Mouse (Mus musculus): ENCODE data around the gene Ceacam19. TPM values are rescaled to one million over a fixed set of nuclear protein-coding genes. Genes with fewer than 3 reads are reported as not detected.
A peak's percentile ranks its signal among the peaks of the same experiment; 100 is the strongest.

The Ceacam19 gene
- polyA plus RNA-seq, 1 experiment from 2014 or later: 0.04 TPM

GRCm38 (mm10) chr7:19923354-19923753 lies 35.6 kb upstream of the Ceacam19 start:
- no peak overlapping the region for H3K27ac ChIP-seq (ENCODE audit: low read length)
- no peak overlapping the region for H3K4me2 ChIP-seq (replicated peaks; ENCODE audit: low read depth, low read length)
- no peak overlapping the region for H3K4me3 ChIP-seq (ENCODE audit: low read depth, low read length)
- H3K27me3 ChIP-seq (replicated peaks; ENCODE audit: insufficient read depth, low read length): no peaks in the 10 kb centered on the region
- no peaks in the 10 kb centered on the region for H3K4me1 ChIP-seq (ENCODE audit: insufficient read depth, low read depth, low read length)
- no peaks in the 10 kb centered on the region for H3K9me3 ChIP-seq (ENCODE audit: low read length)
- H3K36me3 ChIP-seq (ENCODE audit: insufficient read depth, low read length): no peaks in the 10 kb centered on the region
- ATAC-seq: no peak
- 18% methylated on average over 2 of the region's 2 CpGs for WGBS
- no peak overlapping the region for H3K9ac ChIP-seq (replicated peaks; ENCODE audit: low read depth)
- no peak for DNase-seq (ENCODE audit: low spot score)
- TF ChIP-seq EP300 (IDR thresholded peaks at IDR 0.05) (no peak), CTCF (IDR thresholded peaks at IDR 0.05) (no peak)

- peak; percentile 93 for ATAC-seq
- Histone ChIP-seq H3K27me3 (replicated peaks; ENCODE audit: insufficient read depth, low read length) (no peaks in the 10 kb centered on the region), H3K4me1 (ENCODE audit: insufficient read depth, low read depth, low read length) (no peaks in the 10 kb centered on the region), H3K27ac (ENCODE audit: low read length) (peak within 1 kb of the TSS; percentile 94), H3K9ac (replicated peaks; ENCODE audit: low read depth) (peak within 1 kb of the TSS; percentile 89), H3K4me2 (replicated peaks; ENCODE audit: low read depth, low read length) (peak within 1 kb of the TSS; percentile 83), H3K4me3 (ENCODE audit: low read depth, low read length) (peak within 1 kb of the TSS; percentile 88), H3K9me3 (ENCODE audit: low read length) (no peaks in the 10 kb centered on the region), H3K36me3 (ENCODE audit: insufficient read depth, low read length) (peaks cover 7% of the 10 kb centered on the region; the same call in 1 of the 2 replicates)
- DNase-seq (ENCODE audit: low spot score): peak; percentile 95
- WGBS: under 1% methylated on average over 49 of the region's 60 CpGs
- peak; percentile 58 for TF ChIP-seq CTCF (IDR thresholded peaks at IDR 0.05)
- TF ChIP-seq EP300 (IDR thresholded peaks at IDR 0.05): no peak
Measured at GRCm38 (mm10) chr7:19920506-19921261, 32.9 kb upstream of the Ceacam19 start, which contains the start of gene Pvr. Pvr (minus strand) TSS chr7:19921160.

GRCm38 (mm10) chr7:19920166-19920505 lies 32.4 kb upstream of the Ceacam19 start:
- Histone ChIP-seq H3K36me3 (ENCODE audit: insufficient read depth, low read length) (peaks cover 11% of the 10 kb centered on the region), H3K4me2 (replicated peaks; ENCODE audit: low read depth, low read length) (peak overlapping the region; percentile 83), H3K27ac (ENCODE audit: low read length) (peak overlapping the region; percentile 94), H3K9ac (replicated peaks; ENCODE audit: low read depth) (peak overlapping the region; percentile 89; the same call in 1 of the 2 replicates), H3K27me3 (replicated peaks; ENCODE audit: insufficient read depth, low read length) (no peaks in the 10 kb centered on the region), H3K4me3 (ENCODE audit: low read depth, low read length) (peak overlapping the region; percentile 88), H3K4me1 (ENCODE audit: insufficient read depth, low read depth, low read length) (no peaks in the 10 kb centered on the region), H3K9me3 (ENCODE audit: low read length) (no peaks in the 10 kb centered on the region)
- 23% methylated on average over 4 of the region's 4 CpGs for WGBS
- no peak for ATAC-seq
- TF ChIP-seq EP300 (IDR thresholded peaks at IDR 0.05) (no peak), CTCF (IDR thresholded peaks at IDR 0.05) (no peak)
- no peak for DNase-seq (ENCODE audit: low spot score)

GRCm38 (mm10) chr7:19914558-19914957 lies 26.8 kb upstream of the Ceacam19 start:
- peaks cover 28% of the 10 kb centered on the region for H3K36me3 ChIP-seq (ENCODE audit: insufficient read depth, low read length)

GRCm38 (mm10) chr7:19911695-19912524 lies 24.1 kb upstream of the Ceacam19 start:
- H3K36me3 ChIP-seq (ENCODE audit: insufficient read depth, low read length): peaks cover 41% of the 10 kb centered on the region

More at GRCm38 (mm10) chr7:19914558-19914957, 26.8 kb upstream of the Ceacam19 start:
- 91% methylated on average over 7 of the region's 7 CpGs for WGBS
- TF ChIP-seq CTCF (IDR thresholded peaks at IDR 0.05) (no peak), EP300 (IDR thresholded peaks at IDR 0.05) (no peak)
- no peak overlapping the region for H3K27ac ChIP-seq (ENCODE audit: low read length)
- H3K4me1 ChIP-seq (ENCODE audit: insufficient read depth, low read depth, low read length): no peaks in the 10 kb centered on the region
- no peak overlapping the region for H3K9ac ChIP-seq (replicated peaks; ENCODE audit: low read depth)
- no peak for ATAC-seq
- H3K27me3 ChIP-seq (replicated peaks; ENCODE audit: insufficient read depth, low read length): no peaks in the 10 kb centered on the region
- no peak overlapping the region for H3K4me3 ChIP-seq (ENCODE audit: low read depth, low read length)
- no peak overlapping the region for H3K4me2 ChIP-seq (replicated peaks; ENCODE audit: low read depth, low read length)
- no peaks in the 10 kb centered on the region for H3K9me3 ChIP-seq (ENCODE audit: low read length)
- DNase-seq (ENCODE audit: low spot score): no peak

GRCm38 (mm10) chr7:19911292-19911658 lies 23.5 kb upstream of the Ceacam19 start:
- Histone ChIP-seq H3K4me1 (ENCODE audit: insufficient read depth, low read depth, low read length) (no peaks in the 10 kb centered on the region), H3K4me2 (replicated peaks; ENCODE audit: low read depth, low read length) (no peak overlapping the region), H3K27ac (ENCODE audit: low read length) (no peak overlapping the region), H3K4me3 (ENCODE audit: low read depth, low read length) (no peak overlapping the region), H3K36me3 (ENCODE audit: insufficient read depth, low read length) (peaks cover 40% of the 10 kb centered on the region), H3K9me3 (ENCODE audit: low read length) (no peaks in the 10 kb centered on the region), H3K27me3 (replicated peaks; ENCODE audit: insufficient read depth, low read length) (no peaks in the 10 kb centered on the region), H3K9ac (replicated peaks; ENCODE audit: low read depth) (no peak overlapping the region)
- DNase-seq (ENCODE audit: low spot score): no peak
- ATAC-seq: peak; percentile 15; the same call in 1 of the 2 replicates
- TF ChIP-seq CTCF (IDR thresholded peaks at IDR 0.05): no peak
- TF ChIP-seq EP300 (IDR thresholded peaks at IDR 0.05): no peak
- 83% methylated on average over 6 of the region's 6 CpGs for WGBS

More at GRCm38 (mm10) chr7:19911695-19912524, 24.1 kb upstream of the Ceacam19 start:
- H3K9me3 ChIP-seq (ENCODE audit: low read length): no peaks in the 10 kb centered on the region
- DNase-seq (ENCODE audit: low spot score) (no peak), ATAC-seq (no peak)
- no peak overlapping the region for H3K4me2 ChIP-seq (replicated peaks; ENCODE audit: low read depth, low read length)
- no peak overlapping the region for H3K27ac ChIP-seq (ENCODE audit: low read length)
- H3K27me3 ChIP-seq (replicated peaks; ENCODE audit: insufficient read depth, low read length): no peaks in the 10 kb centered on the region
- no peak overlapping the region for H3K4me3 ChIP-seq (ENCODE audit: low read depth, low read length)
- WGBS: 84% methylated on average over 23 of the region's 23 CpGs
- no peak overlapping the region for H3K9ac ChIP-seq (replicated peaks; ENCODE audit: low read depth)
- TF ChIP-seq EP300 (IDR thresholded peaks at IDR 0.05): no peak
- H3K4me1 ChIP-seq (ENCODE audit: insufficient read depth, low read depth, low read length): no peaks in the 10 kb centered on the region
